Mouse (Mus musculus) myocyte (in vitro differentiated cells): ENCODE data around the gene Pla2g4b.

Source experiments
- E2F4 ChIP-seq: IDR thresholded peaks from one replicate; pipeline ENCODE4 v1.6.1; 2011; ENCODE audit warnings: mild to moderate bottlenecking, control low read depth, moderate library complexity; ENCODE audit not compliant: insufficient read depth
- MAX ChIP-seq: IDR thresholded peaks from one replicate; pipeline ENCODE4 v1.6.1; 2011; ENCODE audit warnings: low read depth, mild to moderate bottlenecking, control low read depth
- POLR2A ChIP-seq: IDR thresholded peaks from one replicate; pipeline ENCODE4 v1.6.1; 2011; ENCODE audit warnings: low read depth, mild to moderate bottlenecking, control low read depth, moderate library complexity; ENCODE audit not compliant: insufficient read length
- POLR2AphosphoS2 ChIP-seq: IDR thresholded peaks from one replicate; pipeline ENCODE4 v1.6.1; 2011; ENCODE audit warnings: low read depth, control low read depth; ENCODE audit not compliant: insufficient read length
- USF1 ChIP-seq: IDR thresholded peaks from one replicate; pipeline ENCODE4 v1.6.1; 2011; ENCODE audit warnings: low read depth, mild to moderate bottlenecking, control low read depth, moderate library complexity

- TF ChIP-seq MAX, result no peak
- TF ChIP-seq USF1, result no peak
- TF ChIP-seq POLR2A, result no peak
- no peak for TF ChIP-seq POLR2AphosphoS2
- no peak for TF ChIP-seq E2F4
Observed at GRCm38 (mm10) chr2:120076076-120076705, 43.0 kb downstream of the Pla2g4b start.
